Comparison of ENCODE assay signal across 8 mouse cellular contexts in genomic region chr3:129918434-129918833, GRCm38 (mm10). TPM values are rescaled to one million over a fixed set of nuclear protein-coding genes. Genes with fewer than 3 reads are reported as not detected.
DNase-seq lines count a peak whose midpoint lies in the region; ATAC-seq lines count a peak whose summit lies in the region.

No protein-coding gene starts in this region.

- H3K4me1 ChIP-seq in liver, embryonic 11.5 days (replicated peaks; ENCODE audit: control insufficient read depth, insufficient read depth, low read length), result no peaks in the 10 kb centered on the region
- no peaks in the 10 kb centered on the region for H3K4me1 ChIP-seq in intestine, embryonic 16.5 days (ENCODE audit: control insufficient read depth, insufficient read depth, low read length)
- no peaks in the 10 kb centered on the region for H3K4me1 ChIP-seq in midbrain, embryonic 12.5 days

- no peak for ATAC-seq in liver, embryonic 11.5 days (replicated peaks; ENCODE audit: low FRiP score)
- peak; percentile 73 for ATAC-seq in intestine, embryonic 16.5 days
- ATAC-seq in midbrain, embryonic 12.5 days (ENCODE audit: low FRiP score, low read depth), result peak; percentile 74; the same call in 1 of the 2 replicates

- H3K9me3 ChIP-seq in liver, embryonic 11.5 days (ENCODE audit: control insufficient read depth, low read length), result no peaks in the 10 kb centered on the region
- H3K9me3 ChIP-seq in intestine, embryonic 16.5 days (ENCODE audit: control insufficient read depth, low read length), result no peaks in the 10 kb centered on the region
- H3K9me3 ChIP-seq in midbrain, embryonic 12.5 days, result no peaks in the 10 kb centered on the region

- no peaks in the 10 kb centered on the region; the same call in 1 of the 2 replicates for H3K36me3 ChIP-seq in liver, embryonic 11.5 days (ENCODE audit: control insufficient read depth, insufficient read depth, low read length)
- peaks cover 5% of the 10 kb centered on the region; the same call in 1 of the 2 replicates for H3K36me3 ChIP-seq in intestine, embryonic 16.5 days (ENCODE audit: control insufficient read depth, insufficient read depth, low read length)
- H3K36me3 ChIP-seq in midbrain, embryonic 12.5 days, result peaks cover under 1% of the 10 kb centered on the region; the same call in 1 of the 2 replicates

- H3K27me3 ChIP-seq in liver, embryonic 11.5 days (replicated peaks; ENCODE audit: control insufficient read depth, insufficient read depth, low read length), result no peaks in the 10 kb centered on the region
- H3K27me3 ChIP-seq in intestine, embryonic 16.5 days (replicated peaks; ENCODE audit: control insufficient read depth, insufficient read depth, low read length), result no peaks in the 10 kb centered on the region
- H3K27me3 ChIP-seq in midbrain, embryonic 12.5 days, result no peaks in the 10 kb centered on the region

- H3K27ac ChIP-seq in liver, embryonic 11.5 days (ENCODE audit: low read depth, low read length), result no peak overlapping the region
- H3K27ac ChIP-seq in intestine, embryonic 16.5 days (ENCODE audit: low read length), result no peak overlapping the region
- H3K27ac ChIP-seq in midbrain, embryonic 12.5 days (replicated peaks), result no peak overlapping the region

- peak; percentile 65 for DNase-seq in liver
- DNase-seq in liver, embryonic 11.5 days (ENCODE audit: low spot score), result no peak
- DNase-seq in cerebellum, adult 9-11 months, result peak; percentile 21
- peak; percentile 21 to 64 for DNase-seq in frontal cortex, postnatal 10 days (ENCODE audit: low spot score in 2 of 2)
- peak; percentile 39 to 87 for DNase-seq in left cerebral cortex, adult 9 months (ENCODE audit: low spot score in 2 of 2)
- peak; percentile 33 for DNase-seq in skeletal muscle tissue, adult 2 months (ENCODE audit: low read depth, low spot score)

- H3K9ac ChIP-seq in liver, embryonic 11.5 days (ENCODE audit: low read depth, low read length), result no peak overlapping the region
- no peak overlapping the region for H3K9ac ChIP-seq in intestine, embryonic 16.5 days (ENCODE audit: low read depth, low read length)
- no peak overlapping the region for H3K9ac ChIP-seq in midbrain, embryonic 12.5 days (replicated peaks)

- WGBS in liver, embryonic 11.5 days, result 25% methylated on average over 13 of the region's 13 CpGs
- 16% methylated on average over 13 of the region's 13 CpGs for WGBS in intestine, embryonic 16.5 days
- 15% methylated on average over 13 of the region's 13 CpGs for WGBS in midbrain, embryonic 12.5 days

- no peak overlapping the region for H3K4me2 ChIP-seq in liver, embryonic 11.5 days
- no peak overlapping the region for H3K4me2 ChIP-seq in intestine, embryonic 16.5 days (ENCODE audit: low read depth, low read length)
- no peak overlapping the region for H3K4me2 ChIP-seq in midbrain, embryonic 12.5 days (replicated peaks)

- H3K4me3 ChIP-seq in liver, embryonic 11.5 days (ENCODE audit: low read depth, low read length), result no peak overlapping the region
- no peak overlapping the region for H3K4me3 ChIP-seq in intestine, embryonic 16.5 days (ENCODE audit: low read length)
- no peak overlapping the region for H3K4me3 ChIP-seq in midbrain, embryonic 12.5 days

RNA-seq across cellular contexts. Expression of gene Casp6, which starts 17.2 kb away (rescaled TPM):
- polyA plus RNA-seq in liver, embryonic 11.5 days (2014; fragmentation: Nextera tagmentation; extraction: Ambion mirVana), result 80.7 and 82.4 TPM in 2 replicates
- polyA plus RNA-seq in intestine, embryonic 16.5 days (2015; fragmentation: Nextera tagmentation; extraction: Ambion mirVana), result 179 and 183 TPM in 2 replicates
- 56.3 and 57.7 TPM in 2 replicates for polyA plus RNA-seq in midbrain, embryonic 12.5 days (2016; fragmentation: Nextera tagmentation; extraction: Ambion mirVana)

RNA-seq across cellular contexts. Expression of gene Pla2g12a, which starts 40.0 kb away (rescaled TPM):
- 164 and 179 TPM in 2 replicates for polyA plus RNA-seq in liver, embryonic 11.5 days (2014; fragmentation: Nextera tagmentation; extraction: Ambion mirVana)
- polyA plus RNA-seq in intestine, embryonic 16.5 days (2015; fragmentation: Nextera tagmentation; extraction: Ambion mirVana), result 47.5 and 62.4 TPM in 2 replicates
- polyA plus RNA-seq in midbrain, embryonic 12.5 days (2016; fragmentation: Nextera tagmentation; extraction: Ambion mirVana), result 22.6 and 23.0 TPM in 2 replicates

RNA-seq across cellular contexts. Expression of gene Mcub, which starts 51.6 kb away (rescaled TPM):
- polyA plus RNA-seq in liver, embryonic 11.5 days (2014; fragmentation: Nextera tagmentation; extraction: Ambion mirVana), result 3.5 and 4.3 TPM in 2 replicates
- 3.6 and 3.7 TPM in 2 replicates for polyA plus RNA-seq in intestine, embryonic 16.5 days (2015; fragmentation: Nextera tagmentation; extraction: Ambion mirVana)
- polyA plus RNA-seq in midbrain, embryonic 12.5 days (2016; fragmentation: Nextera tagmentation; extraction: Ambion mirVana), result 3.6 and 4.2 TPM in 2 replicates
